8 mouse cellular contexts compared by ENCODE assay signal in genomic region chr2:26408515-26409356, GRCm38 (mm10). TPM values are rescaled to one million over a fixed set of nuclear protein-coding genes. Genes with fewer than 3 reads are reported as not detected.
A peak's percentile ranks its signal among the peaks of the same experiment; 100 is the strongest.
DNase-seq lines count a peak whose midpoint lies in the region; ATAC-seq lines count a peak whose summit lies in the region.

TSS of gene Inpp5e (minus strand) at chr2:26409203.

- WGBS in forebrain, embryonic 11.5 days = 1% methylated on average over 57 of the region's 57 CpGs
- under 1% methylated on average over 57 of the region's 57 CpGs for WGBS in heart, embryonic 16.5 days
- WGBS in liver, embryonic 15.5 days (ENCODE audit: insufficient replicate concordance) = 1% methylated on average over 57 of the region's 57 CpGs
- under 1% methylated on average over 57 of the region's 57 CpGs for WGBS in neural tube, embryonic 12.5 days

- no peaks in the 10 kb centered on the region for H3K9me3 ChIP-seq in forebrain, embryonic 11.5 days (ENCODE audit: control insufficient read depth, low read length)
- H3K9me3 ChIP-seq in heart, embryonic 16.5 days (replicated peaks; ENCODE audit: control insufficient read depth, low read length) = no peaks in the 10 kb centered on the region
- H3K9me3 ChIP-seq in liver, embryonic 15.5 days (replicated peaks) = no peaks in the 10 kb centered on the region
- H3K9me3 ChIP-seq in neural tube, embryonic 12.5 days = no peaks in the 10 kb centered on the region

- H3K27me3 ChIP-seq in forebrain, embryonic 11.5 days (ENCODE audit: control insufficient read depth, insufficient read depth, low read length) = no peaks in the 10 kb centered on the region
- no peaks in the 10 kb centered on the region for H3K27me3 ChIP-seq in heart, embryonic 16.5 days (ENCODE audit: control insufficient read depth, insufficient read depth, low read length)
- H3K27me3 ChIP-seq in liver, embryonic 15.5 days = no peaks in the 10 kb centered on the region
- H3K27me3 ChIP-seq in neural tube, embryonic 12.5 days (replicated peaks) = no peaks in the 10 kb centered on the region

- DNase-seq in CD8-positive naive resting alpha-beta T cell, adult 2 months (ENCODE audit: low read depth in 2 of 2, low spot score in 2 of 2) = peak; percentile 94 to 95
- peak; percentile 89 for DNase-seq in c-Kit-positive CD71-negative TER-119-negative erythroid progenitor cells, embryonic 14.5 days (ENCODE audit: low read depth)
- DNase-seq in forebrain, embryonic 11.5 days (ENCODE audit: low spot score) = peak; percentile 99
- peak; percentile 98 to 99 for DNase-seq in kidney, postnatal 36 days
- peak; percentile 81 for DNase-seq in telencephalon, adult 2 months (ENCODE audit: low read depth, low spot score)

- peak within 1 kb of the TSS; percentile 89 for H3K4me3 ChIP-seq in forebrain, embryonic 11.5 days (ENCODE audit: low read depth, low read length)
- peak within 1 kb of the TSS; percentile 90 for H3K4me3 ChIP-seq in heart, embryonic 16.5 days (ENCODE audit: low read length)
- H3K4me3 ChIP-seq in liver, embryonic 15.5 days (replicated peaks) = peak within 1 kb of the TSS; percentile 93
- peak within 1 kb of the TSS; percentile 92 for H3K4me3 ChIP-seq in neural tube, embryonic 12.5 days

- H3K36me3 ChIP-seq in forebrain, embryonic 11.5 days (ENCODE audit: control insufficient read depth, insufficient read depth, low read length) = no peaks in the 10 kb centered on the region
- peaks cover 15% of the 10 kb centered on the region for H3K36me3 ChIP-seq in heart, embryonic 16.5 days (ENCODE audit: control insufficient read depth, insufficient read depth)
- peaks cover 39% of the 10 kb centered on the region for H3K36me3 ChIP-seq in liver, embryonic 15.5 days (replicated peaks)
- peaks cover 46% of the 10 kb centered on the region for H3K36me3 ChIP-seq in neural tube, embryonic 12.5 days

- peak within 1 kb of the TSS; percentile 77 for H3K4me2 ChIP-seq in forebrain, embryonic 11.5 days (ENCODE audit: low read depth, low read length, severe bottlenecking)
- peak within 1 kb of the TSS; percentile 71 for H3K4me2 ChIP-seq in heart, embryonic 16.5 days (ENCODE audit: low read depth, low read length)
- peak within 1 kb of the TSS; percentile 89 for H3K4me2 ChIP-seq in liver, embryonic 15.5 days
- H3K4me2 ChIP-seq in neural tube, embryonic 12.5 days (replicated peaks) = peak within 1 kb of the TSS; percentile 81

- peak; percentile 96 for ATAC-seq in forebrain, embryonic 11.5 days (replicated peaks; ENCODE audit: low FRiP score)
- ATAC-seq in heart, embryonic 16.5 days (replicated peaks; ENCODE audit: extremely low read depth, insufficient read depth, low FRiP score) = peak; percentile 96
- ATAC-seq in liver, embryonic 15.5 days (ENCODE audit: insufficient read depth) = peak; percentile 94
- peak; percentile 94 for ATAC-seq in neural tube, embryonic 12.5 days (ENCODE audit: low FRiP score, low read depth)

- H3K27ac ChIP-seq in forebrain, embryonic 11.5 days (ENCODE audit: low read depth, low read length) = peak within 1 kb of the TSS; percentile 50; the same call in 1 of the 2 replicates
- H3K27ac ChIP-seq in heart, embryonic 16.5 days (ENCODE audit: low read length) = peak within 1 kb of the TSS; percentile 87
- peak within 1 kb of the TSS; percentile 78 for H3K27ac ChIP-seq in liver, embryonic 15.5 days (replicated peaks)
- peak within 1 kb of the TSS; percentile 26; the same call in 1 of the 2 replicates for H3K27ac ChIP-seq in neural tube, embryonic 12.5 days

- peaks cover 10% of the 10 kb centered on the region for H3K4me1 ChIP-seq in forebrain, embryonic 11.5 days (replicated peaks; ENCODE audit: control insufficient read depth, insufficient read depth, low read length)
- H3K4me1 ChIP-seq in heart, embryonic 16.5 days (ENCODE audit: control insufficient read depth, insufficient read depth, low read length) = peaks cover 33% of the 10 kb centered on the region
- peaks cover 46% of the 10 kb centered on the region for H3K4me1 ChIP-seq in liver, embryonic 15.5 days (replicated peaks)
- H3K4me1 ChIP-seq in neural tube, embryonic 12.5 days = peaks cover 38% of the 10 kb centered on the region

- peak within 1 kb of the TSS; percentile 94 for H3K9ac ChIP-seq in forebrain, embryonic 11.5 days (ENCODE audit: low read length)
- peak within 1 kb of the TSS; percentile 96 for H3K9ac ChIP-seq in heart, embryonic 16.5 days (ENCODE audit: low read length)
- peak within 1 kb of the TSS; percentile 93 for H3K9ac ChIP-seq in liver, embryonic 15.5 days
- H3K9ac ChIP-seq in neural tube, embryonic 12.5 days = peak within 1 kb of the TSS; percentile 92

RNA-seq across cellular contexts. Expression of gene Inpp5e, which starts in this region (rescaled TPM):
- polyA plus RNA-seq in forebrain, embryonic 11.5 days (2014; fragmentation: Nextera tagmentation; extraction: Ambion mirVana) = 26.7 and 31.3 TPM in 2 replicates
- 15.0 and 15.3 TPM in 2 replicates for polyA plus RNA-seq in heart, embryonic 16.5 days (2015; fragmentation: Nextera tagmentation; extraction: Ambion mirVana)
- 6.0 and 6.1 TPM in 2 replicates for polyA plus RNA-seq in liver, embryonic 15.5 days (2015; fragmentation: Nextera tagmentation; extraction: Ambion mirVana)
- polyA plus RNA-seq in neural tube, embryonic 12.5 days (2016; fragmentation: Nextera tagmentation; extraction: Ambion mirVana) = 29.7 and 32.7 TPM in 2 replicates

Comparison
In these comparisons a context has a peak if more than half of its experiments do, and no peak if none do; other contexts are left out.
1. Peak in every context shown above with its lines: DNase-seq, ATAC-seq, H3K4me3 ChIP-seq and H3K27ac ChIP-seq.
2. H3K27ac ChIP-seq: peak in every context shown above with its lines; median percentile 87 in heart, embryonic 16.5 days; 78 in liver, embryonic 15.5 days; 50 in forebrain, embryonic 11.5 days; 26 in neural tube, embryonic 12.5 days.